Mouse (Mus musculus) brain, embryonic 14.5 days (tissue): ENCODE results near the gene Trim14. TPM values are rescaled to one million over a fixed set of nuclear protein-coding genes. Genes with fewer than 3 reads are reported as not detected.
A peak's percentile ranks its signal among the peaks of the same experiment; 100 is the strongest.

Source experiments
- DNase-seq: peaks from one replicate; pipeline ENCODE4 v3.0.0-alpha.2; 2011; ENCODE audit warnings: low read depth
- CTCF ChIP-seq: fragments of 200-500 bp; IDR thresholded peaks from 2 replicates; pipeline ENCODE4 v1.5.1; 2012; ENCODE audit warnings: inconsistent platforms, mild to moderate bottlenecking, moderate library complexity, borderline replicate concordance; ENCODE audit not compliant: insufficient read depth, insufficient read length; ENCODE audit errors: extremely low read depth
- POLR2A ChIP-seq: fragments of 200-500 bp; IDR thresholded peaks from 2 replicates; pipeline ENCODE4 v1.6.1; 2012; ENCODE audit warnings: mild to moderate bottlenecking, inconsistent platforms, borderline replicate concordance; ENCODE audit not compliant: poor library complexity, insufficient read depth, insufficient read length, severe bottlenecking; ENCODE audit errors: extremely low read depth
- polyA plus RNA-seq: library from polyadenylated mRNA; depleted of rRNA; stranded (reverse); fragments of >200 nt; gene quantifications from 2 replicates; pipeline ENCODE4 v1.2.3, GENCODE M21; 2012

Trim14 gene
- polyA plus RNA-seq, 1 experiment: 0.82 TPM

DNA sequence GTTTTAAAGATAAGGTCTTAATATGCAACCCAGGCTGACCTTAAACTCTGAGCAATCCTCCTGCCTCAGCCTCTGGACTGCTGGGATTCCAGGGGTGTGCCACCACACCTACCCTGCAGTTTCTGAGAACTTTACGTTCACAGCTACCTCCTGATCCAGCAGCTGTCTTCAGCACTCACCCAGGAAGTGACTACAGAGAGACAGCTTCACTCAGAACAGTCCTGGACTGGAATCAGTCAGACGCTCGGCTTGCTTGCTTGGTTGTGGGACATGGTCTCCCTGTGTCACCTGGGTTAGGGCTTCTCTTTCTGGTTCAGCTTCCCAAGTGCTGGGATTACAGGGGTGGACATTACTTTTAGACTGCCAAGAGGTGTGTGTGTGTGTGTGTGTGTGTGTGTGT lies 21.0 kb upstream of the Trim14 start:
- TF ChIP-seq POLR2A (no peak), CTCF (no peak)

DNA sequence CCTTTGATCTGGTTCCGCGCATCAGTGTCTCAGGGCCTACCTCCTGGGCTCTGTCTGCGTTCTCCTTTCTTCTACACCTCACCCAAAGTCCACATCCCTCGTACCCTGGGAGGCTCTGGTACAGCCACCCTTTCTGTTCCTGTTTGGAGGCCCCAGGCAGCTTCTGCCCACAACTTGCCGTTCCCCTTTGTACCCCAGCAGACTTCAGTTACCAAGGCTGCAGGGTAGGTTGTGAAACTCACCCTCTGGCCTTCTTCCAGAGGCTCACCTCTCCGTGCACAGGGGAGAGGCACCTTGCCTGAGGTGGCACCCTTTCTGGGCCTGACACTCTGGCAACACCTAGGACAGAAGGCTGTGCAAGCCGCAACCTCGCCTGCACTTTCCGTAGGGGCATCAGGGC lies 19.8 kb upstream of the Trim14 start:
- TF ChIP-seq CTCF (no peak), POLR2A (no peak)
- DNase-seq: no peak

More for the DNA sequence above, 21.0 kb upstream of the Trim14 start:
- no peak for DNase-seq

DNA sequence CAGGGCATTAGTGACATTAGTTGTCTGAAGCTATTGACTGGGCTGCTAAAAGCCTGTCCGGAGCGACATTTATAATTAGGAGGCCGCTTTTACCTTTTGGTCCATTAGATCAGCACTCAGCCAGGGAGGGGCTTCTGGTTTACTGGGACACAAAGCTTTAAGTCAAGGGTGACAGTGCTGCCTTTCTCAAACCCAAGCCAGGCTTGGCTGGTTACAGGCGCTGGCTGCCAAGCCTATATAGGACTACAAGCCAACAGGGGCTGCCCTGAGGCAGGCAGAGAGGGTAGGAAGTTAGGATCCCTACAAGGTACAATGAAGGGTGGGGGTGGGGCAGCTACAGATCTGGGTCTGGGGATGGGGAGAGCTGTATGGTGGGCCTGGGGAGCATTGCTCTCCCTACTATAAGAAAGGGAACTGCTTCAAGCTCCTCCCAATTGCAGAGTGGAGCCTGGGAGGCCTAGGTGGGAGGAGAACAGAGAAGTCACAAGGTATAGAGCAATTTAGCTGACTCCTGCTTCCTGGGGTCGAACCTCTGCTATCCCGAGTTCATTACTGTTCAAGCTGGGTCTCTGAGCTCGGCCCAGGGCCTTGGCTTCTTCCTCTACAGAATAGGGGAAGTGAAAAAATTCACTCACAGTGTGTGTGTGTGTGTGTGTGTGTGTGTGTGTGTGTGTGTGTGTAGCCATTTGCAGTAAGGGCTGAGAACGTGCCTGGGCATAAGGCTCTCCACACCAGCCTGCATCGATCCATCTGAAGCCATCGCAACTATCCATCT lies 18.5 kb upstream of the Trim14 start:
- TF ChIP-seq POLR2A (no peak), CTCF (no peak)
- no peak for DNase-seq

DNA sequence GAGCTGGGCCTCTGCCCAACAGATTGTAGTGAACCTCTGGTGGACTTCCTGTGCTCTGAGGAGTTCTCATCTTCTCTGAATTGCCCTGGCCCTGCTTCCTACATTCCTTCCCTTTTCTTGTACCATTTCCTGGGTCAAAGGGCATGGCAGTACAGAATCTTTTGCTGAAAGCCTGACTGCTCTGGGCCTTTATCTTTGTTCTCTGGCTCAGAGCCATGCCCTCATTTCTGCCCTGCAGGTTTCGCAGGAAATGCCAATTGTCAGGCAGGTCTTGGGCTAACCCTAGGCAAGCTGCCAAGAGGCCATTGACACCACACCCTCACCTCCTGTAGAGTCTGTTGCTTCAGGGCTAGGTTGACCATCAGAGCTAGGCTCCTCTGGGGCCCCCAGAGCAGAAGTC lies 17.9 kb upstream of the Trim14 start:
- TF ChIP-seq CTCF (no peak), POLR2A (no peak)
- DNase-seq: no peak

DNA sequence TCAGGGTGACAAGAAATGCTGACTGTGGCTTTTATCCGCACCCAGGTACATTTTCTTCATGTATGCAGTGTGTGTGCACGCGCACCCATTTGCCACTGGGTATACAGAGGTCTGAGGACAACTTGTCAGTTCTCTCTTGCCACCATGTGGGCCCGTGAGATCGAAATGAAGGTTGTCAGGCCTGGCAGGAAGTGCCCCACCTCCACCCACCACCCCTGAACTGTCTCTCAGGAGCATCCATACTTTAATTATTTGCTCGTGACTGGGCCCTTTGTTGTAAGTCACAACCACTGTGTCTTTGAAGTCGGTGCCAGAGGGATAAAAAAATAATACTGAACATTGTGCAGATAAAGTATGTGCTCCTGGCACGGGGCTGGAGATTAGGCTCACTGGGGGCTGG lies 14.5 kb upstream of the Trim14 start:
- peak; percentile 24 for DNase-seq
- TF ChIP-seq CTCF (no peak), POLR2A (no peak)

DNA sequence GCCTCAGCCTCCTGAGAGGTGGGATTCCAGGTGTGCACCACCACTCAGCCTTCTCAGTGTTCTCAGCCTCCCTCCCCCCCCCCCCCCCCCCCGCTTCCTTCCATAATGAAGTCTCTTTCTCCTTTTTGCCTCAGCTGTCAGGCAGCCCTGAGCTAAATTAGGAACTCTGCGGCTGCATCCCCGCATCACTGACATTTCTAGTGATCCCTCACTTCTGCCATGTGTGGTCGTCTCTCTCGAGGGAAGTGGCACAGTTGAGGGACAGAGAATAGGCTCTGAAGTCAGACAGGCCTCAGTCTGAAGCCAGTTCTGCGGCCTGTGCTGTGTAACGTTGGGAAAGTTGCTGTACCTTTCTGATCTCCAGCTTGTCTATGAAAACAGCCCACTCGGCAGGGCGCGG lies 14.0 kb upstream of the Trim14 start:
- DNase-seq: no peak
- no peak for TF ChIP-seq CTCF
- no peak for TF ChIP-seq POLR2A

DNA sequence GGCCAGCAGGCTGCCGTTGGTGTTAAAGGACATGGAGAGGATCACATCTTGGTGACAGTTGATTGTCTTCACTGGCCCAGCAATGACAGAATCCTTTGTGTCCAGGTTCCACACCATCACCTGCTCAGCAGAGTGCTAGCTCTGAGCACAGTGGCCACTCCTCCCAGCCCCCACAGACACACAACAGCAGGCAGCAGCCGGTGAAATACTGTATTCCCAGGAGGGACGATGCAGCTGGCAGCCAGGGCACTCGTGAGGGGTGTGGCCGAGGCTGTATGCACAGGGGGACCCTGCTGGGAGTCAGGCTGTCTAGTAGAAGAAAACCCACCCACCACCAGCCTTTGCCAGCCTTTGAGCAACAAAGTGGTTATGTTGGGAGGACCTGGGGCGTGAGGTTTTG lies 10.8 kb upstream of the Trim14 start:
- DNase-seq: no peak
- no peak for TF ChIP-seq CTCF
- TF ChIP-seq POLR2A: no peak

DNA sequence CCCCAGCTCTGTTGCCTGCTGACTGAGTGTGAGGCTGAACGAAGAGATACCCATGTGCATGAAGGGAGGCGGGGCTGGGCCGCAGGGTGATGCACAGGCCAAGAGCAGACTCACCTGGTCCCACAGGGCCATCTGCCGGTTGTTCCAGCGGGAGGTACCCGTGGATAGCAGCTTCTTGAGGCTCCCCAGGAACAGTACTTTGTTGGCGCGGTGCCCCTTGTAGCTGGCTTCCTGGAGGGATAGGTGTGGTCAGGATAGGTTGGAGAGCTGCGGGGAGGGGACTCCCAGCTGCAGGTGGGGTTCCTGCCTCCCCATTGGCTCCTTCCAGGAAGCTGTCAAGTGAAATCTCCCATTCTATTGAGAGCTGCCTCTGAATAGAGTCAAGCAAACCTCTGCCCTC lies 9.6 kb upstream of the Trim14 start:
- no peak for DNase-seq
- no peak for TF ChIP-seq POLR2A
- no peak for TF ChIP-seq CTCF

DNA sequence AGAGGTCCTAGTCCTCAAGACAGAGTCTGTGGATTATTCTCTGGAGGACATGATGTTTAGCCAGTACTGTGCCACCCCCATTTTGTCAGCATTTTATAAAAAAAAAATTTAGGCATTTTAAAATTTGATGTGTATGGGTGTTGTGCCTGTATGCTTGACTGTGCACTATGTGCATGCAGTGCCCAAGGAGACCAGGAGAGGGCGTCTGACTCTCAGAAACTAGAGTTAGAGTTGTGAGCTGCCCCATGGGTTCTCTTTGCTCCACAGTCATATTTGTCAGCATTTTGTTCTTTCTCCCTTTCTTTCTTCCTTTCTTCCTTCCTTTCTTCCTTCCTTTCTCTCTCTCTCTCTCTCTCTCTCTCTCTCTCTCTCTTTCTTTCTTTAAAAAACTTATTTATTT lies 8.4 kb upstream of the Trim14 start:
- DNase-seq: no peak
- TF ChIP-seq CTCF: peak; percentile 38; the same call in 1 of the 2 replicates
- TF ChIP-seq POLR2A: no peak

DNA sequence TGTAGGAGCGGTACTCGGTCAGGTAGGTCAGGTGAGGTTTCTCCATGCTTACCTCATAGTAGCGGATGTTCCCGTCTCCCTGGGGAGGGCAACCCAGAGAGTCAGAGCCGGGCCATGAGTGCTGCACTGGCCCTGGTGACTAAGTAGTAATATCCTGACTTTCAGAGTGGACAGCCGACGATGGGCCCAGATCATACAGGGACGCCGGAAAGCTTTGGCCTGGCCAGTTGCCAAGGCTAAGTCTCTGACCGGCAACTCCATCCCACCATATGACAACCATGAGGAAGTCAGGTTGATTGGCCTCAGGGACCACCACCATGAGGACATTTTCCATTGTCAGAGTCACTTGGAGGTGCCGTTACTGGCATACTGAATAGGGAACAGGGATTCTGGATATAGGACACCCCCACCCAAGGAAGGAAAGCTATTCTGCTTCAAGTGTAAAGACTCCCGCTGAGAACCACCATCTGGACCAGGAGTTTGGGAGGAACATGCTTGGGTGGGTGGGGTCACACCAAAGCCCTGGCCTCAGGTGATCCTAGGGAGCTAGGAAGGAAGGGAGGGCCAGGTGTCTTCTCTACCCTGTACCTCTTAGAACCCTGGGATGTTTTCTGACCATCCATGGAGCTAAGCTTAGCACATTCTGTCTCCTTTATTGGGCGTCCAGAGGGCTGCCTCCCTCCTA lies 7.6 kb upstream of the Trim14 start:
- TF ChIP-seq POLR2A (no peak), CTCF (no peak)
- DNase-seq: no peak

DNA sequence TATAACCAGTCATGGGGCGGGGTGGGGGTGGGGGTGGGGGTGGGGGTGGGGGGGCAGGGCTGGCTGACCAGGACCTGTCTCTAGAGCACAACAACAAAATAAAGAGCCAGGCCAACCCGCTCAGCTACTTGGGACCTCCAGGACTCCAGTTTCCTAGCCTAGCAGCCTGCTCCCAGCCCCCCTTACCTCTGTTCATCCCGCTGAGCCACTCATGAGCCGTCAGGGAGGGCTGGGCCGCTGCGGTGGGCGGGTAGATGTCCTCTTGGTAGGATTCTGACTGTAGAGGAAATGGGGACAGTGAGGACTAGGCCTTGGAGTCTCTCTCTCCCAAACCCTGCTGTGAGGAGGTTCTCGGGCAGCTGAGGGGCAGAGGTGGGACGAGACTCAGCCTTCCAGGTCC lies 5.8 kb upstream of the Trim14 start:
- DNase-seq: no peak
- TF ChIP-seq POLR2A (no peak), CTCF (no peak)

DNA sequence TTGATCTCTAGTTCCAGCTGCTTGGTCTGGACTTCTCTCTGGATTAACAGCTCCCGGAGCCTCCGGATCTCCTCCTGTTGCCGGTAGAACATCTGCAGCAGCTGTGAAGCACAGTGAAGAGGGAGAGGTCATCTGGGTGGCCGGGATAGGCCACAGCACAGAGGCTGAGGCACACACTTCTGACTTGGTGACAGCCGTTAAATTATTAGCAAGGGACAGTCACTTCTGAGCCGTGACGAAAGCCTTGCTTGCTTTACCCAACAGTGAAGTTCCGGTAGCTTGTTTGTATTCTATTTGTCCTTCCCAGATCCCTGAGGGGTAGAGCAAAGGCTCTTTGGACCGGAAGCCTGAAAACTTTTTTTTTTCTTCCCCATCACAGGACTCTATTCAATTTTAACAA lies 3.2 kb upstream of the Trim14 start:
- TF ChIP-seq CTCF (no peak), POLR2A (no peak)
- DNase-seq: no peak
